Mouse (Mus musculus) heart, embryonic 16.5 days (tissue): ENCODE results near the gene Smarca4. TPM values are rescaled to one million over a fixed set of nuclear protein-coding genes. Genes with fewer than 3 reads are reported as not detected.

Experiments used
- ATAC-seq: fragments of 200-750 bp; cut with Nextera tagmentation; replicated peaks from 2 replicates; pipeline ENCODE4 v1.8.0; 2017; ENCODE audit warnings: moderate number of reproducible peaks; ENCODE audit not compliant: insufficient read depth, low FRiP score; ENCODE audit errors: extremely low read depth
- H3K27ac ChIP-seq: fragments of 300-500 bp; sonication (generic); 2 replicates; pipeline ENCODE4 v1.5.1; 2014; ENCODE audit warnings: mild to moderate bottlenecking, low read length, control low read depth, moderate library complexity
- H3K27me3 ChIP-seq: fragments of 300-500 bp; sonication (generic); 2 replicates; pipeline ENCODE4 v1.6.1; 2014; ENCODE audit warnings: low read length, mixed read lengths; ENCODE audit not compliant: control insufficient read depth, insufficient read depth
- H3K36me3 ChIP-seq: fragments of 300-500 bp; sonication (generic); 2 replicates; pipeline ENCODE4 v1.6.1; 2014; ENCODE audit not compliant: control insufficient read depth, insufficient read depth
- H3K4me1 ChIP-seq: fragments of 300-500 bp; sonication (generic); 2 replicates; pipeline ENCODE4 v1.6.1; 2014; ENCODE audit warnings: low read length, mixed read lengths; ENCODE audit not compliant: control insufficient read depth, insufficient read depth
- H3K4me2 ChIP-seq: fragments of 300-500 bp; sonication (generic); 2 replicates; pipeline ENCODE4 v1.6.1; 2014; ENCODE audit warnings: low read depth, mild to moderate bottlenecking, control low read depth, low read length
- H3K4me3 ChIP-seq: fragments of 300-500 bp; sonication (generic); 2 replicates; pipeline ENCODE4 v1.5.1; 2014; ENCODE audit warnings: mild to moderate bottlenecking, control low read depth, low read length
- H3K9ac ChIP-seq: fragments of 300-500 bp; sonication (generic); 2 replicates; pipeline ENCODE4 v1.6.1; 2014; ENCODE audit warnings: low read length, control low read depth
- H3K9me3 ChIP-seq: fragments of 300-500 bp; sonication (generic); replicated peaks from 2 replicates; pipeline ENCODE4 v1.6.1; 2016; ENCODE audit warnings: low read length; ENCODE audit not compliant: control insufficient read depth
- WGBS: fragments of 180-500 bp; shearing (Covaris S2); extraction: QIAGEN DNeasy Blood & Tissue Kit; methylation state at CpG from one replicate; pipeline ENCODE4 v1.1.7; 2014; 5-methylcytosine and 5-hydroxymethylcytosine counted together
- polyA plus RNA-seq: library from polyadenylated mRNA; unstranded; fragments of >200 nt; fragmentation: Nextera tagmentation; extraction: Ambion mirVana; gene quantifications from 2 replicates; pipeline ENCODE4 v1.2.1, GENCODE M21; 2015

Gene Smarca4
- polyA plus RNA-seq, 1 experiment from 2014 or later = 52.5 TPM

GRCm38 (mm10) chr9:21668946-21669345 is 53.0 kb downstream of the Smarca4 start:
- Histone ChIP-seq H3K9me3 (no peaks in the 10 kb centered on the region), H3K9ac (no peak overlapping the region), H3K4me1 (no peaks in the 10 kb centered on the region), H3K27me3 (no peaks in the 10 kb centered on the region), H3K4me2 (no peak overlapping the region), H3K27ac (no peak overlapping the region), H3K4me3 (no peak overlapping the region), H3K36me3 (peaks cover 87% of the 10 kb centered on the region)
- ATAC-seq = no peak
- WGBS = 94% methylated on average over 7 of the region's 7 CpGs

- Histone ChIP-seq H3K4me1 (no peaks in the 10 kb centered on the region), H3K9me3 (no peaks in the 10 kb centered on the region), H3K4me2 (no peak overlapping the region), H3K27me3 (no peaks in the 10 kb centered on the region), H3K4me3 (no peak overlapping the region), H3K27ac (no peak overlapping the region), H3K36me3 (peaks cover 84% of the 10 kb centered on the region), H3K9ac (no peak overlapping the region)
- WGBS = 85% methylated on average over 6 of the region's 6 CpGs
- no peak for ATAC-seq
Measured at GRCm38 (mm10) chr9:21670354-21670753, 54.4 kb downstream of the Smarca4 start.

DNA sequence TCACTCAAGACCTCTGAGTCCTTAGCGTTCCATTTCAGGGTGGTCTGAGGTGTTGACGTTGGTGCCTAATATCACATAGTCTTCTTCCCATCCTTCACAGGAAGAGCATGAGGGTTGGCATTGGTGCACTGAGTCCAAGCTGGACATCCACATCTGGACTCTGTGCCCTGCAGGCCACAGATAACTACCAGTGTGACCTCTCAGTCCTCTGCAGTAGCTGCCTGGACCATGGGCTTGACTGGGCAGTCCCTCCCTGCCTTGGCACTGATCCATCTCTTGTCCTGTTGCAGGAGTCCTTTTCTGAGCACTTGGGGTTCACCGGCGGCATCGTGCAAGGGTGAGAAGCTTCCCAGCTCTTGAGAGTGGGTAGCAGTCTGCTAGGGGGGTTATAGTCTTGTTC is 55.8 kb downstream of the Smarca4 start:
- H3K4me1 ChIP-seq = no peaks in the 10 kb centered on the region
- WGBS = 95% methylated on average over 5 of the region's 5 CpGs
- H3K27ac ChIP-seq = no peak overlapping the region
- no peaks in the 10 kb centered on the region for H3K9me3 ChIP-seq
- H3K4me2 ChIP-seq = no peak overlapping the region
- peaks cover 89% of the 10 kb centered on the region for H3K36me3 ChIP-seq
- H3K27me3 ChIP-seq = no peaks in the 10 kb centered on the region
- no peak for ATAC-seq
- H3K4me3 ChIP-seq = no peak overlapping the region
- H3K9ac ChIP-seq = no peak overlapping the region

DNA sequence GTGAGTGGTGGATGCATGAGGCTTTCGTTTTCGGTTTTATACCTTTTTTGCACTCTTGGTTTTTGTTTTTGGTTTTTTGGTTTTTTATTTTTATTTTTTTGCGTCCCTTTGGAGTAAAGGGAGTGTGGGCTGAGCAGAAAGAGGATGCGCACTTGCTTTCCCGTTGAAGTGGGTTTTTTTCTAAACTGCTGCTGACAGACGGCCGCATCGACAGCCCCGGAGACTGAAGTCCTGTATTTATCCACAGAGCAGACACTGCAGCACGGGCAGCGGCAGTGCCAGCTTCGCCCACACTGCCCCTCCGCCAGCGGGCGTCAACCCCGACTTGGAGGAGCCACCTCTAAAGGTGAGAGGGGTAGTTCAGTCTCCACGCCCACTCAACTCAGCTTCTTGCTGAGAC is 61.7 kb downstream of the Smarca4 start:
- Histone ChIP-seq H3K9me3 (no peaks in the 10 kb centered on the region), H3K27ac (no peak overlapping the region), H3K36me3 (peaks cover 72% of the 10 kb centered on the region), H3K4me3 (no peak overlapping the region), H3K4me2 (no peak overlapping the region), H3K4me1 (no peaks in the 10 kb centered on the region), H3K27me3 (no peaks in the 10 kb centered on the region), H3K9ac (no peak overlapping the region)
- WGBS = 91% methylated on average over 17 of the region's 17 CpGs
- no peak for ATAC-seq

GRCm38 (mm10) chr9:21680448-21680847 is 64.5 kb downstream of the Smarca4 start:
- WGBS = 86% methylated on average over 4 of the region's 4 CpGs
- ATAC-seq = no peak
- Histone ChIP-seq H3K9ac (no peak overlapping the region), H3K4me3 (no peak overlapping the region), H3K27ac (no peak overlapping the region), H3K27me3 (no peaks in the 10 kb centered on the region), H3K4me2 (no peak overlapping the region), H3K4me1 (no peaks in the 10 kb centered on the region), H3K36me3 (peaks cover 72% of the 10 kb centered on the region), H3K9me3 (no peaks in the 10 kb centered on the region)

GRCm38 (mm10) chr9:21682827-21683226 is 66.9 kb downstream of the Smarca4 start:
- no peak overlapping the region for H3K4me2 ChIP-seq
- no peak overlapping the region for H3K27ac ChIP-seq
- 80% methylated on average over 4 of the region's 4 CpGs for WGBS
- no peak overlapping the region for H3K9ac ChIP-seq
- H3K4me3 ChIP-seq = no peak overlapping the region
- no peak for ATAC-seq
- H3K36me3 ChIP-seq = peaks cover 68% of the 10 kb centered on the region
- H3K4me1 ChIP-seq = no peaks in the 10 kb centered on the region
- H3K27me3 ChIP-seq = no peaks in the 10 kb centered on the region
- H3K9me3 ChIP-seq = no peaks in the 10 kb centered on the region

DNA sequence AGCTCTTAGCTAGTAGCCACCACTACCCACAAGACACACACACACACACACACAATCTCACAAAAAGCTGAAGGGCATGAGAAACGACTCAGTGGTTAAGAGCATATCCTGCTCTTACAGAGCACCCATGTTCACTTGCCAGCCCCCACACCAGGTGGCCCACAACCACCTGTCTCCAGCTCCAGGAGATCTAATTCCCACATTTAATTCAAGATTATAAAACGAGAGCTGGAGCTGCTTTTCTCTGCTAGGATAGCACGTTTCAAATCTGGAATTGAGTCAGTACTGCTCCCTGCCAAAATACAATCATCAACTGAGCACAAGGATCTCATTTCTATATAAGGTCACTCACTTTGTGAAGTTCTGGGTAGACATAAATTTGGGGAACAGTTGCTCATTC is 67.9 kb downstream of the Smarca4 start:
- whole genome bisulfite sequencing = 69% methylated on average over 3 of the region's 3 CpGs
- Histone ChIP-seq H3K36me3 (peaks cover 57% of the 10 kb centered on the region), H3K4me3 (no peak overlapping the region)

GRCm38 (mm10) chr9:21688554-21688953 is 72.6 kb downstream of the Smarca4 start:
- peaks cover 3% of the 10 kb centered on the region for H3K4me1 ChIP-seq
- no peak; the same call in 1 of the 2 replicates for ATAC-seq
- H3K36me3 ChIP-seq = peaks cover 45% of the 10 kb centered on the region
- no peaks in the 10 kb centered on the region for H3K9me3 ChIP-seq
- WGBS = 44% methylated on average over 7 of the region's 7 CpGs
- no peak overlapping the region for H3K4me3 ChIP-seq
- no peak overlapping the region for H3K27ac ChIP-seq
- H3K9ac ChIP-seq = no peak overlapping the region
- H3K4me2 ChIP-seq = no peak overlapping the region
- H3K27me3 ChIP-seq = no peaks in the 10 kb centered on the region

More for the DNA sequence above, 67.9 kb downstream of the Smarca4 start:
- Histone ChIP-seq H3K4me2 (no peak overlapping the region), H3K9ac (no peak overlapping the region), H3K9me3 (no peaks in the 10 kb centered on the region), H3K27ac (no peak overlapping the region), H3K4me1 (peaks cover 3% of the 10 kb centered on the region), H3K27me3 (no peaks in the 10 kb centered on the region)
- ATAC-seq = no peak

- 79% methylated on average over 3 of the region's 3 CpGs for WGBS
- Histone ChIP-seq H3K4me2 (no peak overlapping the region), H3K36me3 (peaks cover 40% of the 10 kb centered on the region), H3K9ac (no peak overlapping the region), H3K27me3 (no peaks in the 10 kb centered on the region), H3K27ac (no peak overlapping the region), H3K4me1 (peaks cover 3% of the 10 kb centered on the region), H3K4me3 (no peak overlapping the region), H3K9me3 (no peaks in the 10 kb centered on the region)
- no peak for ATAC-seq
Measured at GRCm38 (mm10) chr9:21690031-21690430, 74.1 kb downstream of the Smarca4 start.

- peaks cover 22% of the 10 kb centered on the region for H3K36me3 ChIP-seq
- H3K4me2 ChIP-seq = no peak overlapping the region
- H3K4me3 ChIP-seq = no peak overlapping the region
- H3K9ac ChIP-seq = no peak overlapping the region
- no peak; the same call in 1 of the 2 replicates for ATAC-seq
- 30% methylated on average over 2 of the region's 2 CpGs for WGBS
- no peaks in the 10 kb centered on the region for H3K27me3 ChIP-seq
- peaks cover 3% of the 10 kb centered on the region for H3K4me1 ChIP-seq
- no peaks in the 10 kb centered on the region for H3K9me3 ChIP-seq
- no peak overlapping the region for H3K27ac ChIP-seq
Measured at GRCm38 (mm10) chr9:21691862-21692261, 75.9 kb downstream of the Smarca4 start.
